Mouse (Mus musculus): ENCODE data around the gene Spty2d1. TPM values are rescaled to one million over a fixed set of nuclear protein-coding genes. Genes with fewer than 3 reads are reported as not detected.

Spty2d1 gene
- 3.0 TPM for polyA plus RNA-seq (2015; fragmentation: Illumina TruSeq; extraction: RNeasy Lipid Tissue Mini Kit (QIAGEN cat#74804); ENCODE audit: insufficient read depth, low read depth, low replicate concordance)

GRCm38 (mm10) chr7:47008168-47008993 lies at the start of gene Spty2d1:
Gene Spty2d1 (minus strand): TSS chr7:47008411.

DNA sequence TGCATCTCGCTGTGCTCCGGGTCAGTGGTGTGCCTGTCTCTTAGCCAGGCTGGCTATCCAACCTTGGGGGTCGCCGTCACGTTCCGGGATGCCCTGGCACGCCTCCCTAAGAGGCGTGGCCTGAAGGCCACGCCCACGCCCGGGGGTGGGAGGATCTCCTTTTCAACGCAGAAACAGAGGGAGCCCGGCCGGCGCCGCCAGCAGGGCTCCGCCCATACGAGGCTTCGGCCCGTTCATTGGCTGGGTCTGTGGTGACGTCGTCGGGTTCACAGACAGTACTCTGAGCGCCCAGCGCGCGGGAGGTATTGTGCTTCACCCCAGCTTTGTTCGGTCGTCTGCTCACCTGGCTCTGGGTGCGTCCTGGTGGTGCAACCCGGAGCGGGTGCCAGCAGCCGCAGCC lies 42.2 kb upstream of the Spty2d1 start, which contains the start of gene Tmem86a:
Gene Tmem86a, plus strand, starts transcription at position 236 of the 400 bp plus-strand sequence.

DNA sequence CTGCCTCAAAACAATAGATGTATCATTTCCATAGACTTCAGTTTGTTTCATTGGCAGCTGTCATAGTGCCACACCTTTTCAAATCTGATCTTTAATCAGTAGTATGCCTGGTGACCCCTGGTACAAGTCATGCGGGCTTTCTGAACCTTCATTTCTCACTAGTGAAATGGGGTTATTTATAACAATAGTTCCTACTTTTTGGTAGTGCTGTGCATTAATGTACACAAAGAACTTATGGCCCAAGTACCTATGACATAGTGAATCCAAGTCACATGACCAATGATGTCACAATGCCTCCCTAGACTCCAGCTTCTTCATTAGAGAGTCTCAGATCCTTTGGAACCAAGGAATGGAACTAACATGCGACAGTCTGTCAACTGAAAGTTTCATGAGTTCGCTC lies 24.9 kb downstream of the Spty2d1 start, which contains the start of gene Gm9999:
Gene Gm9999, plus strand, starts transcription at position 301 of the 400 bp plus-strand sequence.

DNA sequence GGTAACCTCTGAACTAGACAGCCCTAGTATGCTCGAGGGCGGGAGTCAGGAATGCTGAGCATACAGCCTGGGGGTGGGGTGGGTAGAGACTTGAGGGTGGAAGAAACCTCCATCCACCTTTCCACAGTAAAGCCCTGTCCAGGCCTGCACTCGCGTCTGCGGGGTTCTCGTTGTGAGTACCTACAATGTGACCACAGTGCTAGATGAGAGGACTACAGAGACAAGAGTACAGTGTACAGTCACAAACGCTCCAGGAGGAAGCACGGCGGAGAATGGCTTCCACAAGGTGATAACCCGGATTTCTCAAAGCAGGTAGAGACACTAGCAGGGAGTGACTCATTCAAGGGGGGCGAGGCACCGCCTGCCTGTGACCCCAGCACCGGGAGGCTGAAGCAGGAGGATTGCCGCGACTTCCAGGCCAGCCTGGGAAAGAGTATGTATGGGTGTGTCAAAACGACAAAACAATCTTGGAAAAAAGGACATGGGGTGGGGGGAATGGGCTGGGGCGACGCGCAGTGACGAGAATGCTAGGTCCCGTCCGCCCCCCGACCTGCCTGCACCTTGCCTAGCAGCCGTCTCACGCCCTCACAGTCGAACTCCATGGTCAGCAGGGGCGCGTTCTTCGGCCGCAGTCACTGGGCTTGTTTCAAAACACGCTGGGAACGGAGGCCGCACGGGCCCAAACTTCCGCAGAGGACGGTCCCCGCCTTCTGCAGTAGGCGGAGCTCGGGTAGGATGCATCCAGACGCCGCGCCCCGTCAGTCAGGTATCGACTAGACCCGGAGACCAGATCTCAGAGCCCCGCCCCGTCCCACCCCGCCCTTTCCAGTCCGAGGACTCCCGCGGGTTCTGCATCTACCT lies 50.1 kb downstream of the Spty2d1 start, which contains the start of gene Uevld:
Gene Uevld, minus strand, starts transcription at position 697 of the 861 bp plus-strand sequence.

Other genes starting within 250 kb of the Spty2d1 start
- gene Hps5, start 212.3 kb downstream of the Spty2d1 start, polyA plus RNA-seq (2015; fragmentation: Illumina TruSeq; extraction: RNeasy Lipid Tissue Mini Kit (QIAGEN cat#74804); ENCODE audit: insufficient read depth, low read depth, low replicate concordance), result 8.7 TPM
- gene Gtf2h1, start 212.3 kb downstream of the Spty2d1 start, polyA plus RNA-seq (2015; fragmentation: Illumina TruSeq; extraction: RNeasy Lipid Tissue Mini Kit (QIAGEN cat#74804); ENCODE audit: insufficient read depth, low read depth, low replicate concordance), result 6.1 TPM
- 36.2 TPM for gene Ldha, start 166.9 kb downstream of the Spty2d1 start, polyA plus RNA-seq (2015; fragmentation: Illumina TruSeq; extraction: RNeasy Lipid Tissue Mini Kit (QIAGEN cat#74804); ENCODE audit: insufficient read depth, low read depth, low replicate concordance)
- not detected for gene Ldhc, start 147.2 kb downstream of the Spty2d1 start, polyA plus RNA-seq (2015; fragmentation: Illumina TruSeq; extraction: RNeasy Lipid Tissue Mini Kit (QIAGEN cat#74804); ENCODE audit: insufficient read depth, low read depth, low replicate concordance)
- gene Tsg101, start 88.4 kb downstream of the Spty2d1 start, polyA plus RNA-seq (2015; fragmentation: Illumina TruSeq; extraction: RNeasy Lipid Tissue Mini Kit (QIAGEN cat#74804); ENCODE audit: insufficient read depth, low read depth, low replicate concordance), result 21.3 TPM
- 1.8 TPM for gene Uevld, start 49.9 kb downstream of the Spty2d1 start, polyA plus RNA-seq (2015; fragmentation: Illumina TruSeq; extraction: RNeasy Lipid Tissue Mini Kit (QIAGEN cat#74804); ENCODE audit: insufficient read depth, low read depth, low replicate concordance)
- gene Gm9999, start 24.8 kb downstream of the Spty2d1 start, polyA plus RNA-seq (2015; fragmentation: Illumina TruSeq; extraction: RNeasy Lipid Tissue Mini Kit (QIAGEN cat#74804); ENCODE audit: insufficient read depth, low read depth, low replicate concordance), result not detected
- 1.8 TPM for gene Tmem86a, start 42.2 kb upstream of the Spty2d1 start, polyA plus RNA-seq (2015; fragmentation: Illumina TruSeq; extraction: RNeasy Lipid Tissue Mini Kit (QIAGEN cat#74804); ENCODE audit: insufficient read depth, low read depth, low replicate concordance)
- not detected for gene Ptpn5, start 125.3 kb upstream of the Spty2d1 start, polyA plus RNA-seq (2015; fragmentation: Illumina TruSeq; extraction: RNeasy Lipid Tissue Mini Kit (QIAGEN cat#74804); ENCODE audit: insufficient read depth, low read depth, low replicate concordance)
- not detected for gene Mrgpra6, start 196.5 kb upstream of the Spty2d1 start, polyA plus RNA-seq (2015; fragmentation: Illumina TruSeq; extraction: RNeasy Lipid Tissue Mini Kit (QIAGEN cat#74804); ENCODE audit: insufficient read depth, low read depth, low replicate concordance)
- not detected for gene Mrgpra9, start 244.4 kb upstream of the Spty2d1 start, polyA plus RNA-seq (2015; fragmentation: Illumina TruSeq; extraction: RNeasy Lipid Tissue Mini Kit (QIAGEN cat#74804); ENCODE audit: insufficient read depth, low read depth, low replicate concordance)